Mouse (Mus musculus): Measurements from ENCODE around the gene Hdac8.

GRCm38 (mm10) chrX:102353412-102353811 is 151.7 kb downstream of the Hdac8 start:
- TF ChIP-seq CTCF (IDR thresholded peaks at IDR 0.05; ENCODE audit: insufficient read depth, low read length) (no peak), POLR2A (IDR thresholded peaks at IDR 0.05; ENCODE audit: borderline replicate concordance, extremely low read depth, low read depth, low read length) (no peak)
